Mouse (Mus musculus): ENCODE data around the gene 4930412O13Rik.

GRCm38 (mm10) chr2:9833712-9834111 lies 47.3 kb upstream of the 4930412O13Rik start:
- TF ChIP-seq MAFK (IDR thresholded peaks at IDR 0.05; ENCODE audit: insufficient read depth, low read depth, low read length), result no peak
- TF ChIP-seq ZC3H11A (IDR thresholded peaks at IDR 0.05; ENCODE audit: borderline replicate concordance, low read depth, low read length), result no peak
- TF ChIP-seq CHD2 (IDR thresholded peaks at IDR 0.05; ENCODE audit: low read depth, low read length), result no peak
- TF ChIP-seq HCFC1 (IDR thresholded peaks at IDR 0.05; ENCODE audit: borderline replicate concordance, insufficient read depth, low read length), result no peak

All from ES-E14 (cell line).